Mouse (Mus musculus) left cerebral cortex, adult 2 months (tissue): ENCODE measurements at regions not wholly inside any gene's neighbourhood (a gene's known extent, or its start where the extent isn't known, plus 50 kb on each side); places are given as distances from the start of the nearest gene placed in this dataset.

ENCODE experiments used
- DNase-seq, 2 experiments: peaks; one replicate each; pipeline ENCODE4 v3.0.0; 2021 to 2022; ENCODE audit warnings: low spot score in 2 of 2, mixed read lengths in 1 of 2; ENCODE audit errors: extremely low spot score in 1 of 2
- H3K27ac ChIP-seq: fragments of 200-600 bp; 2 replicates; pipeline ENCODE4 v1.8.1; 2022
- H3K4me3 ChIP-seq: fragments of 200-600 bp; 2 replicates; pipeline ENCODE4 v1.8.1; 2022
- CTCF ChIP-seq: fragments of 200-600 bp; IDR thresholded peaks from 2 replicates; pipeline ENCODE4 v1.8.1; 2022; ENCODE audit warnings: antibody characterized with exemption, mild to moderate bottlenecking, moderate library complexity
- intact Hi-C: fragments of 180-260 bp; cut with DNase I; formaldehyde crosslinking; loops from one replicate; pipeline ENCODE4 v1.15.1; 2025

GRCm38 (mm10) chr12:74658406-74658805 is 342.2 kb upstream of the Gm11042 start:
- intact Hi-C loops = no loop called here
- no peak for DNase-seq
- TF ChIP-seq CTCF = no peak

GRCm38 (mm10) chr12:74657036-74657648 is 340.9 kb upstream of the Gm11042 start:
- H3K27ac ChIP-seq = peak overlapping the region; percentile 30; the same call in 1 of the 2 replicates
- H3K4me3 ChIP-seq = no peak overlapping the region
- intact Hi-C loops = no loop called here
- TF ChIP-seq CTCF = no peak
- no peak for DNase-seq

More at GRCm38 (mm10) chr12:74658406-74658805, 342.2 kb upstream of the Gm11042 start:
- Histone ChIP-seq H3K4me3 (no peak overlapping the region), H3K27ac (no peak overlapping the region)

GRCm38 (mm10) chr12:74651256-74651655 is 335.1 kb upstream of the Gm11042 start:
- intact Hi-C loops = loop anchor here (5.0 kb wide), 1 partner anchor 194 kb away; no protein-coding TSS in a partner anchor
- no peak overlapping the region for H3K27ac ChIP-seq
- H3K4me3 ChIP-seq = no peak overlapping the region
- no peak for DNase-seq
- TF ChIP-seq CTCF = no peak

GRCm38 (mm10) chr12:74632827-74633226 is 316.6 kb upstream of the Gm11042 start:
- intact Hi-C loops = no loop called here
- TF ChIP-seq CTCF = no peak
- no peak for DNase-seq

GRCm38 (mm10) chr12:74595208-74595607 is 279.0 kb upstream of the Gm11042 start:
- TF ChIP-seq CTCF = no peak
- no peak overlapping the region for H3K4me3 ChIP-seq
- intact Hi-C loops = no loop called here
- H3K27ac ChIP-seq = no peak overlapping the region
- peak in 1 of 2 experiments; percentile 10 for DNase-seq

More at GRCm38 (mm10) chr12:74632827-74633226, 316.6 kb upstream of the Gm11042 start:
- Histone ChIP-seq H3K27ac (no peak overlapping the region), H3K4me3 (no peak overlapping the region)

- intact Hi-C loops = no loop called here
- TF ChIP-seq CTCF = no peak
- Histone ChIP-seq H3K4me3 (no peak overlapping the region), H3K27ac (no peak overlapping the region)
- DNase-seq = no peak
Observed at GRCm38 (mm10) chr12:74554599-74554998, 238.4 kb upstream of the Gm11042 start.

- no peak overlapping the region for H3K27ac ChIP-seq
- intact Hi-C loops = no loop called here
- no peak for DNase-seq
- no peak overlapping the region for H3K4me3 ChIP-seq
- TF ChIP-seq CTCF = no peak
Observed at GRCm38 (mm10) chr12:74544172-74544571, 228.0 kb upstream of the Gm11042 start.

GRCm38 (mm10) chr12:74534882-74535281 is 218.7 kb upstream of the Gm11042 start:
- intact Hi-C loops = no loop called here
- no peak for TF ChIP-seq CTCF
- no peak overlapping the region for H3K27ac ChIP-seq
- H3K4me3 ChIP-seq = no peak overlapping the region
- DNase-seq = no peak

- H3K4me3 ChIP-seq = no peak overlapping the region
- intact Hi-C loops = no loop called here
- no peak for TF ChIP-seq CTCF
- no peak overlapping the region for H3K27ac ChIP-seq
- no peak for DNase-seq
Observed at GRCm38 (mm10) chr12:74528983-74529566, 212.9 kb upstream of the Gm11042 start.

- DNase-seq = no peak
- no peak overlapping the region for H3K27ac ChIP-seq
- intact Hi-C loops = no loop called here
- no peak for TF ChIP-seq CTCF
- H3K4me3 ChIP-seq = no peak overlapping the region
Observed at GRCm38 (mm10) chr12:74527190-74527621, 211.0 kb upstream of the Gm11042 start.

- no peak for DNase-seq
- intact Hi-C loops = no loop called here
Observed at GRCm38 (mm10) chr12:74523988-74524387, 207.8 kb upstream of the Gm11042 start.

GRCm38 (mm10) chr12:74518032-74518431 is 201.8 kb upstream of the Gm11042 start:
- intact Hi-C loops = no loop called here
- Histone ChIP-seq H3K4me3 (no peak overlapping the region), H3K27ac (no peak overlapping the region)
- no peak for DNase-seq
- TF ChIP-seq CTCF = no peak

More at GRCm38 (mm10) chr12:74523988-74524387, 207.8 kb upstream of the Gm11042 start:
- Histone ChIP-seq H3K4me3 (no peak overlapping the region), H3K27ac (no peak overlapping the region)
- TF ChIP-seq CTCF = no peak

GRCm38 (mm10) chr12:74516527-74516926 is 200.3 kb upstream of the Gm11042 start:
- H3K27ac ChIP-seq = no peak overlapping the region
- intact Hi-C loops = no loop called here
- no peak for TF ChIP-seq CTCF

More at GRCm38 (mm10) chr12:74516527-74516926, 200.3 kb upstream of the Gm11042 start:
- no peak overlapping the region for H3K4me3 ChIP-seq
- peak; percentile 26 to 35 for DNase-seq
